Mouse (Mus musculus): ENCODE data around the gene Dytn. TPM values are rescaled to one million over a fixed set of nuclear protein-coding genes. Genes with fewer than 3 reads are reported as not detected.
"Not testable (repeated sequence)": the region's sequence is repeated elsewhere in the genome, so short reads cannot be mapped to it uniquely, and the experiment has no call there.

Dytn gene
- polyA plus RNA-seq, 1 experiment from 2014 or later, result 0.28 TPM

DNA sequence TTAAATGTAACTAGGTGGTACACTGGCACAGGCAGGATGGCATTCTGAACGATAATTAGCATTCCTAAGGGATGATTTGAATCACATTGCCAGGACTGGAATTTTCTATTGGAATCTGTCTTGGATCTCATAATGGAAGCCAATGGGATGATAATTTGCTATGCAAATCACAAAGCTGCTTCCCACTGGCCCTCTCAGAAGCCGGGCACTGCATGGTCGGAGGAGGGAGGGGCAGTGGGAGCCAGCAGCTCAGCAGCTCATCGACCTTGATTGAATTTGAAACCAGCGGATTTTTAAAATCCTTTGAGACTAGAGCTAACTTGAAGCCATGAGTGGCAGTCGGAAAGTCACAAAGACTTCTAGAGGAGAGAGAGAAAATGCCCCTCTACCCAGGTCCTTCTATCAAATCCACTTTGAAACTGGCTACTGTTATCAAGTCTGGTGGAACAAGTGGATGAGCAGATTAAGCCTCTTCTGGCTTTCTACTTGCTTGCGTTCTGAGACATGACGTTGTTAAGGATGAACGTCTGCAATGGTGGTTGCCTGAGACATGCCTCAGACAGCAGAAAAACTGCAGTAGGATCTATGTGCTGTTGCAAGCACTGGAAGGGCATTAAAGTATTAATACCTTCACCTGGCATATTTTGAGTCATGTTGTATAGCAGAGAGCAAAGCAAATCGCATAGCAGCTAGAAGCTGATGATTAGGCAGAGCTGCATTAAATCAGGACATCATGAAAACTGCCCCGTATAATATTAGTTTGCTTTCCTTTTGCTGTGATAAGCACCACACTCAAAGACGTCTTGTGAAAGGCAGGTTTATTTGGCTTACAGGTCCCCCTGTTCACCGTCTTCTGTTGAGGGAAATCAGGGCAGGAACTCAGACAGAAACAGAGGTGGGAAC lies 18.5 kb downstream of the Dytn start:
- DNase-seq (ENCODE audit: low spot score) (no peak), ATAC-seq (ENCODE audit: low read depth) (no peak)
- Histone ChIP-seq H3K9ac (ENCODE audit: low read depth, low read length) (no peak overlapping the region), H3K4me1 (ENCODE audit: control insufficient read depth, insufficient read depth, low read length) (no peaks in the 10 kb centered on the region), H3K36me3 (ENCODE audit: control insufficient read depth, insufficient read depth, low read length) (no peaks in the 10 kb centered on the region), H3K27ac (replicated peaks; ENCODE audit: low read depth, low read length) (no peak overlapping the region), H3K4me3 (ENCODE audit: low read depth, low read length) (no peak overlapping the region), H3K9me3 (ENCODE audit: control insufficient read depth, low read length) (no peaks in the 10 kb centered on the region), H3K27me3 (replicated peaks; ENCODE audit: control insufficient read depth, insufficient read depth, low read length) (no peaks in the 10 kb centered on the region), H3K4me2 (ENCODE audit: low read depth, low read length) (peak overlapping the region; percentile 31)
- WGBS, result 18% methylated on average over 13 of the region's 13 CpGs

DNA sequence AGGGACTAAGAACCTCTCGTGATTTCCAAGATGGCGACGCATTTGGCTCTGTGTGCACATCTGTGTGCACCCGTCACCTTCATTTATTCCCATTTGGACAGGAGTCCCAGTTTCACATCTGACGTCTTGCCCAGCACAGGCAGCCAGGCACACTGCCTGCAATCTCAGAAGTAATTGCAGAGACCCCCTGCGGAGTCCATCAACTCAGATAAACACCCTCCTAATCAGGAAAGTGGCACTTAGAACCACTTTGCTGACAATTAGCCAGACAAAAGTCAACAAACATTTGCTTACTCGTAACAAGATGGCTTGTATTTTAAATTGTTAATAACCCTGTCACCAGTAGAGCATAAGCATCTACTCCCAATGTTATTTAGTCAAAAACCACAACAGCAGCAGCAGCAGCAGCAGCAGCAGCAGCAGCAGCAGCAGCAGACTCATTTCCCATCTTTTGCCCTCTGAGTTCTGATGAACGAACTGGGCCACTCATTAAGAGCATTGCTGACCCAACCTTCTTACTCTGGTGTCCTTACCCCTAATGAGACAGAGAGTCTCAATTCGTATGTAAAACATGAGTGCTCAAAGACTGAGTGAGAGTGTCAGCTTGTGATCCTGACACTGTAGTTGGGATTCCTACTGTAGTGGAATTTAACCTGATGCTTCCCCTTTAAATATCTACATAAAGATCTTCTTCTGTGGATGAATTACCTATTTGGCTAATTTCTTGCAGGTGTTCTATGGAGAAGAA lies 19.4 kb downstream of the Dytn start:
- Histone ChIP-seq H3K4me2 (ENCODE audit: low read depth, low read length) (no peak overlapping the region), H3K4me3 (ENCODE audit: low read depth, low read length) (no peak overlapping the region), H3K36me3 (ENCODE audit: control insufficient read depth, insufficient read depth, low read length) (no peaks in the 10 kb centered on the region), H3K9ac (ENCODE audit: low read depth, low read length) (no peak overlapping the region), H3K27me3 (replicated peaks; ENCODE audit: control insufficient read depth, insufficient read depth, low read length) (no peaks in the 10 kb centered on the region), H3K4me1 (ENCODE audit: control insufficient read depth, insufficient read depth, low read length) (no peaks in the 10 kb centered on the region), H3K9me3 (ENCODE audit: control insufficient read depth, low read length) (no peaks in the 10 kb centered on the region), H3K27ac (replicated peaks; ENCODE audit: low read depth, low read length) (no peak overlapping the region)
- WGBS, result 37% methylated on average over 9 of the region's 9 CpGs
- ATAC-seq (ENCODE audit: low read depth) (peak; percentile 26; the same call in 1 of the 2 replicates), DNase-seq (ENCODE audit: low spot score) (peak; percentile 35)

DNA sequence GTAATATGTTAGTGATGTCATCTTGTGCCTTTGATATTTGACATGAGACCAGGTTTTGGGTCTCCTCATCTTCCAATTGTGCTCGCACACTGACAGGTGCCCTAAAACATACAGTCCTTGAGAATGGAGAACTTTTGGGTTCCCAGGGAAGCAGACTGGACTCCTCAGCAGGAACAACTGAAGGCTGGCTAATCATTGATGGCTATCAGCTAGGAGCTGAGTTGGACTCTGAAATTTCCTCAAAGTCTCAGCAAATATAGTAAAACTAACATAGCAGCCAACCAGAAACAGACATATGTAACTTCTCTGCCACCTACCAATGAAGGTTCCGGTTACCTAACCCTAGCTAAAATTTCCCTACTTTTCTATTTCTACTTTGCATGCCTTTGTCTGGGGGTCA lies 20.6 kb downstream of the Dytn start:
- no peaks in the 10 kb centered on the region for H3K9me3 ChIP-seq (ENCODE audit: control insufficient read depth, low read length)
- WGBS, result 90% methylated on average over 2 of the region's 2 CpGs
- no peak overlapping the region for H3K4me3 ChIP-seq (ENCODE audit: low read depth, low read length)
- H3K4me1 ChIP-seq (ENCODE audit: control insufficient read depth, insufficient read depth, low read length), result no peaks in the 10 kb centered on the region
- H3K27ac ChIP-seq (replicated peaks; ENCODE audit: low read depth, low read length), result no peak overlapping the region
- H3K9ac ChIP-seq (ENCODE audit: low read depth, low read length), result no peak overlapping the region
- ATAC-seq (ENCODE audit: low read depth) (no peak), DNase-seq (ENCODE audit: low spot score) (no peak)
- no peaks in the 10 kb centered on the region for H3K27me3 ChIP-seq (replicated peaks; ENCODE audit: control insufficient read depth, insufficient read depth, low read length)
- no peak overlapping the region for H3K4me2 ChIP-seq (ENCODE audit: low read depth, low read length)
- H3K36me3 ChIP-seq (ENCODE audit: control insufficient read depth, insufficient read depth, low read length), result no peaks in the 10 kb centered on the region

DNA sequence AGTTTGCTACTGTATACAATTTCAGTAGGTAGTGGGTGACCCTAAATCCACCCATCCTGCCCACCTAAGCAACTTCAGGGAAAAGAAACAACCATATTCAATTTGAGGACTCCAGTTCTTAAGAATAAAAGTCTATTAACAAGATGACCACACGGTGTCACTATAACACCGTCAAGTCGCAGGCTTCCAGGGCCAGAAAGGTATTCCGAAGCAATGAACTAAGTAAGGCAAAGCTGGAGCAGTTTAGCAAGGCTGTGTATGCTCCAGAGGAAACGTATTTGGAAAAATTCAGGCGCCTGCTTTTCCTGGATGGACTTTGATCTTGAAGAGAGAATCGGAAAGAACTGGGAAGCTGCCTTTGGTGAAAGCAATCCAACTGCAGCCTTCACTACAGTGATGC lies 27.1 kb downstream of the Dytn start:
- WGBS, result 2% methylated on average over 7 of the region's 7 CpGs
- ATAC-seq (ENCODE audit: low read depth), result peak; percentile 81

DNA sequence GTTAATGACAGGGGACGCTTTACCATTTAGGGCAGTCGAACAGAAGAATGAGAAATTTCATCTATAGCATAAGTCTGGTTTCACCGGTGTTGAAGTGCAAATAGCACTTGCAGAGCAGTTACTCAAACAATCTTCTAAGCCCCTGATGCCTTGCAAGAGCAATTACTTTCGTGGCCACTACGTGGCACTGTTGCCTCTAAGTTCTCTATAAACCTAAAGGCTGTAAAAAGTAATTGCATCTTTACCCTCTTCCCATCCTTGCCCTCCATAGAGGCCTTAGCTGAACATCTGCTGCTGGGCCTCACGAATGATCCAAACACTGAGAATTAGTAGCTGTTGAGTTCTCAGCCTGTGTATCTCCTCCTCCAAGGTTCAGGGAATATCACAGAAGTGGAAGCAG lies 28.7 kb downstream of the Dytn start:
- Histone ChIP-seq H3K27ac (replicated peaks; ENCODE audit: low read depth, low read length) (no peak overlapping the region), H3K27me3 (replicated peaks; ENCODE audit: control insufficient read depth, insufficient read depth, low read length) (no peaks in the 10 kb centered on the region), H3K4me3 (ENCODE audit: low read depth, low read length) (no peak overlapping the region), H3K4me1 (ENCODE audit: control insufficient read depth, insufficient read depth, low read length) (no peaks in the 10 kb centered on the region), H3K36me3 (ENCODE audit: control insufficient read depth, insufficient read depth, low read length) (no peaks in the 10 kb centered on the region), H3K9me3 (ENCODE audit: control insufficient read depth, low read length) (no peaks in the 10 kb centered on the region), H3K4me2 (ENCODE audit: low read depth, low read length) (no peak overlapping the region), H3K9ac (ENCODE audit: low read depth, low read length) (no peak overlapping the region)
- DNase-seq (ENCODE audit: low spot score) (peak; percentile 75), ATAC-seq (ENCODE audit: low read depth) (no peak)
- 13% methylated on average over 6 of the region's 6 CpGs for WGBS

More for the DNA sequence above, 27.1 kb downstream of the Dytn start:
- Histone ChIP-seq H3K4me1 (ENCODE audit: control insufficient read depth, insufficient read depth, low read length) (no peaks in the 10 kb centered on the region), H3K4me3 (ENCODE audit: low read depth, low read length) (no peak overlapping the region), H3K4me2 (ENCODE audit: low read depth, low read length) (no peak overlapping the region), H3K9me3 (ENCODE audit: control insufficient read depth, low read length) (no peaks in the 10 kb centered on the region), H3K27ac (replicated peaks; ENCODE audit: low read depth, low read length) (no peak overlapping the region), H3K9ac (ENCODE audit: low read depth, low read length) (no peak overlapping the region), H3K36me3 (ENCODE audit: control insufficient read depth, insufficient read depth, low read length) (no peaks in the 10 kb centered on the region), H3K27me3 (replicated peaks; ENCODE audit: control insufficient read depth, insufficient read depth, low read length) (no peaks in the 10 kb centered on the region)
- DNase-seq (ENCODE audit: low spot score), result peak; percentile 87

DNA sequence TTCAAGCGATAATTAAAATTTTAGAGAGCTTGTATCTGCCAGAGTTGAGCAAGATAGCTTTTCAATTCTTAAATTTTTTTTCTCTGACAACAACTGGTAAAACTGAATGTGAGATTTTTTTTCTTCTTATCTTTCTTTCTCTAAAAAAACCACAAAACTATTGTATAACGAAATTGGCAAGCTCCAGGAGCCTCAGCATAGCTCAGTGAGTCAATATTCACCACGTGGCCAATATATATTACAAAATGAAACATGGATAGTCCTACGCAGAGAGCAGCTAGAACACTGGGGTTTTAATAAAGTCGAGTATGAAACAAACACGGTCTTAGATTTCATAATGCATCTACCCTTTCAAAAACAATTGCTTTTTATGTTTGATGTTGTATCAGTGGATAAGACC lies 46.8 kb downstream of the Dytn start:
- Histone ChIP-seq H3K36me3 (ENCODE audit: control insufficient read depth, insufficient read depth, low read length) (no peaks in the 10 kb centered on the region), H3K4me1 (ENCODE audit: control insufficient read depth, insufficient read depth, low read length) (no peaks in the 10 kb centered on the region), H3K9ac (ENCODE audit: low read depth, low read length) (no peak overlapping the region), H3K4me2 (ENCODE audit: low read depth, low read length) (no peak overlapping the region), H3K9me3 (ENCODE audit: control insufficient read depth, low read length) (no peaks in the 10 kb centered on the region), H3K27me3 (replicated peaks; ENCODE audit: control insufficient read depth, insufficient read depth, low read length) (no peaks in the 10 kb centered on the region), H3K4me3 (ENCODE audit: low read depth, low read length) (no peak overlapping the region), H3K27ac (replicated peaks; ENCODE audit: low read depth, low read length) (no peak overlapping the region)
- ATAC-seq (ENCODE audit: low read depth) (no peak), DNase-seq (ENCODE audit: low spot score) (no peak)
- WGBS, result 72% methylated on average over 6 of the region's 6 CpGs

DNA sequence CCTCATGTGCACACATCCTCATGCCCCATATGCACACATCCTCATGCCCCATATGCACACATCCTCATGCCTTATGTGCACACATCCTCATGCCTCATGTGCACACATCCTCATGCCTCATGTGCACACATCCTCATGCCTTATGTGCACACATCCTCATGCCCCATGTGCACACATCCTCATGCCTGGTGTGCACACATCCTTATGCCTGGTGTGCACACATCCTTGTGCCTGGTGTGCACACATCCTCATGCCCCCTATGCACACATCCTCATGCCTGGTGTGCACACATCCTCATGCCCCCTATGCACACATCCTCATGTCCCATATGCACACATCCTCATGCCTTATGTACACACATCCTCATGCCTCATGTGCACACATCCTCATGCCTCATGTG lies 56.3 kb downstream of the Dytn start:
- H3K4me1 ChIP-seq (ENCODE audit: control insufficient read depth, insufficient read depth, low read length); H3K36me3 ChIP-seq (ENCODE audit: control insufficient read depth, insufficient read depth, low read length); H3K9ac ChIP-seq (ENCODE audit: low read depth, low read length); H3K9me3 ChIP-seq (ENCODE audit: control insufficient read depth, low read length); H3K4me2 ChIP-seq (ENCODE audit: low read depth, low read length); H3K27ac ChIP-seq (replicated peaks; ENCODE audit: low read depth, low read length); H3K27me3 ChIP-seq (replicated peaks; ENCODE audit: control insufficient read depth, insufficient read depth, low read length); DNase-seq (ENCODE audit: low spot score); H3K4me3 ChIP-seq (ENCODE audit: low read depth, low read length); ATAC-seq (ENCODE audit: low read depth): not testable (repeated sequence)

DNA sequence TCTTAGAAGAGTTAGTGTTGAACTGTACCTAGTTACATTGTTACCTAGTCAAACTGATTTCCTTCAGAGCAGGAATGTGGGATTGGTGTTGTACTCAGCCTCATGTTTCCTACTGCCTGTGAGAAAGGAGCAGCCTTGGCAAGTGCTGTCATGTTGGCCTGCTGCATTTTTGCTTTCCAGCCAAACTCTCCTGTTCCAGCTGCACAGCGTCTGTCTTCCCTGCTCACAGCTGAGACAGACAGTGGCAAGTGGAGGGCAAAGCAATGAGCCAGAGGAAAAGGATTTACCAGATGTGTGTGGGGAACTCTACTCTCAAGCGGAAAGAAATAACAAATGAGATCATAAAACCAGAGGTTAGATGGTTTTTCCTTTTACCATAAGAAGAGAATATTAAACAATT lies 58.5 kb downstream of the Dytn start:
- Histone ChIP-seq H3K9me3 (ENCODE audit: control insufficient read depth, low read length) (no peaks in the 10 kb centered on the region), H3K27me3 (replicated peaks; ENCODE audit: control insufficient read depth, insufficient read depth, low read length) (no peaks in the 10 kb centered on the region), H3K9ac (ENCODE audit: low read depth, low read length) (no peak overlapping the region), H3K4me3 (ENCODE audit: low read depth, low read length) (no peak overlapping the region), H3K4me1 (ENCODE audit: control insufficient read depth, insufficient read depth, low read length) (no peaks in the 10 kb centered on the region), H3K4me2 (ENCODE audit: low read depth, low read length) (no peak overlapping the region), H3K27ac (replicated peaks; ENCODE audit: low read depth, low read length) (no peak overlapping the region), H3K36me3 (ENCODE audit: control insufficient read depth, insufficient read depth, low read length) (no peaks in the 10 kb centered on the region)
- DNase-seq (ENCODE audit: low spot score), result peak; percentile 88
- 19% methylated on average over 2 of the region's 2 CpGs for WGBS
- ATAC-seq (ENCODE audit: low read depth), result peak; percentile 90
